Mouse (Mus musculus): ENCODE data around the gene Ttc37.

- no peak for TF ChIP-seq CTCF (IDR thresholded peaks at IDR 0.05; ENCODE audit: low read depth)
- TF ChIP-seq EP300 (IDR thresholded peaks at IDR 0.05; ENCODE audit: low read depth), result no peak
Measured at GRCm38 (mm10) chr13:76157099-76157498, 58.6 kb downstream of the Ttc37 start.

Measured in liver, postnatal 0 days (tissue).